Mouse (Mus musculus) kidney, adult 8-10 months (tissue): ENCODE measurements around the gene Dytn.

ENCODE experiments used
- DNase-seq, 2 experiments: peaks; one replicate each; pipeline ENCODE4 v3.0.0; 2022

Dytn gene

DNA sequence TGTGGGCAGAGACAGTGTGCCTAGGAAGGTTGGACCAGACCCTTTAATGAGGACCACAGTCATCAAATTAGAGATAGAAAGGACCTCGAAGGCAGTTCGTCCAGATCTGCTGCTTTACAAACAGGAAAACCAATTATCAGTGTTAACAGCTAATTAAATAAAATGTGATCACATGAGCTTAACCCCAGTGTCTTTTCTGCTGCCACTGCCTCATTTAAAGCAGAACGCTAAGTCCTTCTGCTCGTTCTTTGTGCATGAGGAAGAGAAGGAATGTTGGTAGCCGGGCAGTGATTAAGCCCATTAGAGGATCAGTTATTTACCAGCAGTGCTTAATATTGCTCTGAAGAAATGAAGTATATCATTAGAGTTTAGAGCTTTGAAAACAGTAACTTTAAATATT, 109.9 kb downstream of the Dytn start:
- no peak for DNase-seq

DNA sequence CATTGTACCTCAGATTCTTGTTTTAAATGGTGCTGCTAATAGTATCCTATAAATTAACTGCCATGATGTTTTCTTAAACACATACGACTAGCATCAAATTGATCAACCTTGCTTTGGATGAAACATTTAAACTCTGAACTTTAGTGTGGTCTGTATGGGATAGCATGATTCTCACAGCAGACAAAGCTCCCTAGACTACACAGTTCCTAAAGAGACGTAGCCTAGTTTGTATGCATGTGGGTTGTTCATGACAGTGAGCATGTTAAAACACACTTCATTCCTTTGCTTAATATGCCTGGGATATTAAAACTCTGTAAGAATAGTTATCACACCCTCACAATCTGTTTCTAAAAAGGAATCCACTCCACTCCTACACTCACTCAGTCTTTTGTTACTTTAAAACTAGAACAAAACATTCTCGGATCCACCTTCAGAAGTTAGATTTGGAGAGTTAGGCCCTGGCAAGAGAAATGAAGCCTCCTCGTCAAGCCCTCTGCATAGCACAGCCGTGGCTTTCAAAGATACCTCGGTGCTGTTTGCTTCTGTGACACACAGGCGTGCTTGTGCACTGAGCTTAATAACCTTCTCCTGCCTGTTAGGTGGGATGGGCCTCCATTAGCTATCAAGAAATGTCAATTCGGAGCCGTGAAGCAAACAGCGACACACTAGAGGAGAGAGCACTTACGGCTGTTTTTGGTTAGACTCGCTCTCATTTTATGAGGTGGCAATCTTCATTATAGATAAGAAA, 112.7 kb downstream of the Dytn start:
- no peak for DNase-seq

DNA sequence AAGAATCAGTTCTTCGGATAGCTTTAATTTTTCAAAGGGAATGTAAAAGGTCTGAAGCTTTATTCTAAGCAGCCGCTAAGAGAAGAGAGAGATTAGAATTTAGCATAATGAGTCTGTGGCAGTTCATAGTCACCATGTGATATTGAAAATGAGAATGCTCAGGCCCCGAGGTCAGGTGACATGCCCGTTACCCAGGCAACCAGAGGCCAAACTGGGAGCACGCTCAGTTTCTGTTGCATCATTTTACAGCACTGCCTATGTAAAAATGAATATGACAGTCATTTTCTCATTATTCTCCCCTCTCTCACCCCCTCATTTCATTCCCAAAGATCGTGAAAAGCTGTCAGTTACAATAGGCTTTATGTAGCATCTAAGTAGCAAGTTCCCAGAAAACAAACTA, 113.3 kb downstream of the Dytn start:
- no peak for DNase-seq
